Mouse (Mus musculus) ES-Bruce4 (cell line): ENCODE data around the gene Blvrb.

Experiments used
- CTCF ChIP-seq: IDR thresholded peaks from one replicate; pipeline ENCODE4 v1.8.1; 2011; ENCODE audit warnings: low read depth, low read length
- EP300 ChIP-seq: IDR thresholded peaks from 2 replicates; pipeline ENCODE4 v1.6.1; 2011; ENCODE audit warnings: low read depth, low read length; ENCODE audit not compliant: insufficient read depth
- POLR2A ChIP-seq: IDR thresholded peaks from one replicate; pipeline ENCODE4 v1.8.1; 2011; ENCODE audit warnings: low read length; ENCODE audit not compliant: insufficient read depth

DNA sequence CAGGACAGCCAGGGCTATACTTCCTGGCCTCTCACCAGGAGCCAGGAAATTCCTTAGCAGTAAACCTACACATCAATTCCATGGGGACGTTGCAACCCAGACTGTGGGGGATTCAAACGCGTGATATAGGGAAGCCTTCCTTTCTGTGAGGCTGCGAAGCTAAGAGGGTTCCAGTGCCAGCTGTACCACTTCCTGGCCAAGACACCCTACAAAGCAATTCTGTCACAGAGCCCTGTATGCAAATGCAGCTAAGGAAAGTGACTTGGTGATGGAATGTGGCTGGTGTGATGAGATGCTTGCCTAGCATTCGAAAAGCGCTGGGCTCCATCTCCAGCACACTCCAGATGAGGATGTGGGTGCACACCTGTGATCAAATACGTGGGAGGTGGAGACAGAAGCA, 47.2 kb upstream of the Blvrb start:
- TF ChIP-seq CTCF, result no peak
- TF ChIP-seq EP300, result no peak
- TF ChIP-seq POLR2A, result no peak
